Mouse (Mus musculus) heart, postnatal 10 days (tissue): ENCODE measurements at regions not wholly inside any gene's neighbourhood (a gene's known extent, or its start where the extent isn't known, plus 50 kb on each side); places are given as distances from the start of the nearest gene placed in this dataset.
A peak's percentile ranks its signal among the peaks of the same experiment; 100 is the strongest.

Source experiments
- DNase-seq, 2 experiments: peaks; one replicate each; pipeline ENCODE4 v3.0.0; 2021
- intact Hi-C: fragments of 180-260 bp; cut with DNase I; formaldehyde crosslinking; loops from one replicate; pipeline ENCODE4 v1.15.1; 2025

DNA sequence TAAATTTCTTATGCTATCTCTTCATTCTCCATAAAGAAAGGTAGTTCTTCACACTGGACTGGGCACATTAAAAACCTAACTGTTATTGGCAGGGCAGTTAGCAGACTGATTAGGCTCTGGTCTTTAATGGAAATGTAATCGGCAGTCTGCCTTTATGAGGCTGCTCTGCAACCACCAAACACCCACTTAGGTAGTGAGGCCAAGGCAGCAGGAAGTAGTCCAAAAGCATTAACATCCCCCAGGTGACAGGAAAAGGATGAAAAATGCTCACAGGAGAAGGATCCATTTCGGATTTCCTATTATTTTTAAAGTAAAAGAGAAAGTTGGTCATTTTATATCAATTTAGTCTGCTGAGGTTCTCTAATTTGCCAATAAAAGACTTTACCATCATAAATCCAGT, 528.9 kb upstream of the Dppa4 start:
- DNase-seq: no peak

DNA sequence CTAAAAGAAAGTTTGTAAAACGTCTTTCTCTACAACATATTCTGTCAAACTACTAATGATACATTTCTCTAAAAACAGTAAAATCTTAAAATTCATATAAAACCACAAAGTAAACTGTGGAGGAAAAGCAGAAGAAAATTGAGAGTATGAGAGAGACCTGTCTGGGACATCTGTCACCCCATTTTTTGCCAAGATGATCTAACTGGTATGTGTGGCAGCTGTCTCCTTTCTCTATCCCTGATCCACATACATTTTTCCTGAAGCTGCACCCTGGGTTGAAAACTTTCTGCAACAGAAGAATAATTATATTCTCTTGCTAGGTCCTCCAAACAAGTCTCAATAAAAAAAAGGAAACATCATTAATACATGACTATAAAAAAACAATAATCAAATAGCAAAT, 525.2 kb upstream of the Dppa4 start:
- DNase-seq: no peak
- intact Hi-C loops: no loop called here

More for the DNA sequence above, 528.9 kb upstream of the Dppa4 start:
- intact Hi-C loops: no loop called here

DNA sequence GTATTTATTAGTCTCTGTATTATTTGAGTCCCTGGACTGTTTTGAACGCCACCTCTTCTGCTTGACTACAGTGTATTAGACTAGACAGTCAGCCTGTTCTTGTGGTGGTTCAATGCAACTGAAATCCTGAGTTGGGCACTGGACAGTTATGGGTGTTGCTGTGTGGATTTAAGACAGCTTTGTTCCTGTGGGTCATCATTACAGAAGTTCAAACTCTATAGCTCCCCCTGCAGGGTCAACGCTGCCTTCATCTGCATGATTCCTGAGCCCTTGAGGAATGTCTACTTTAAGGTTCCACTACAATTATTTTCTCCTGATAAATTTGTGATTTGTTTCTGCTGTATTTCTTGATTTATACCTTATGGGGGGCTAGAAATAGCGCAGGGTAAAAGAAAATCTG, 517.8 kb upstream of the Dppa4 start:
- intact Hi-C loops: loop anchor here (5.0 to 10.0 kb wide), 2 partner anchors 1278 to 1641 kb away; partner anchors contain the start of gene Cd96
- peak; percentile 0 to 28 for DNase-seq

DNA sequence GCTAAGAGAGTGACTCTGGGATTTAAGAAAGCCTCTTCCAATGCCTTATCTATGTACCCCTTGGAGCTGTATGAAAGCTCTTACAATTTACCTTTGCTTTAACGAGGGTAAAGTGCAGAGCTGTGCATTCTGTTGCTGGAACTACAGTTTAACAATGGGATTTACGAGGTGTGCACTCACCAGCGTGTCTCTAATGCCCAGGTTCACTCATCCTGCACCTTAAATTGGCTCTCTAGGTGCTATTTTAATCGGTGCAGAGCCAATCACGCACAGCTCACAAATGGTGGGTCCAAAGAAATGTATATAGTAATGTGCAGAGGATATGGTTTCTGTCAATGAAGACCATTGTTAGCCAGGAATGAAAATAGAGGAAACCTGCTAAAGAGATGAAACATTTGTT, 495.0 kb upstream of the Dppa4 start:
- intact Hi-C loops: no loop called here
- no peak for DNase-seq

DNA sequence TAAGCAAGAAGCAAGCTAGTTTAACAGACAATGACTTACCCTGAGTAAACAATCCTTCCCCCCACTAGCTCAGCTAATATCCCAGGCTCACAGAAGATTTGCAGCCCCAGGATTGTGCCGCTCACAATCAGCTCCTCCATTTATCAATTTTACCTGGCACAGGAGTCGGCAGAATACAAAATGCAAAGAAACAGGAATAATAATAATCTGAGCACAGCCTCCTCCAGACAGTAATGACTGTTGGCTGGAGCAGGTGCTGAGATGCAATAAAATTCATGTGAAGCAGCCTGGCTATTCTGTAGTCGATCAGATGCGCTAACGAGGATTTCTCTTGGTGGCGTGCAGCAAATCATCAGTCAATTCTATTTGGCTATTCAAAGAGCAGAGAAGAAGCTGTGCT, 492.9 kb upstream of the Dppa4 start:
- intact Hi-C loops: no loop called here

DNA sequence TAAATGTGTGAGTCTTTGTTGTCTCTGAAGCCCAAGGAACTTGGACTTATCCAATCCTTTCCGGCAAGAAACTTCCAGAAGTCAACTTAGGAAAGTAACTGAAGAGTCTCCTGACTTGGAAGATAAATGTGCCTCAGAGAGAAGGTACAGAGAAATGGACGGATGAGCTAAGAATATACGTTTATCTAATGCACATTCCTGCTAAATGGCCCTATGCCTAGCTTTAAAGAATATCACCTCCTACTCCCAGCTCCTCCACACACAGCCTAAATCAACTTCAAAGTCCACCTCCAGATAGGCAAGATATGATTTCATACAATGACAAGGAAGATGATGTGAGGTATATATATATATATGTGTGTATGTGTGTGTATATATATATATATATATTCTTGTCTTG, 492.1 kb upstream of the Dppa4 start:
- no peak for DNase-seq
- intact Hi-C loops: no loop called here

More for the DNA sequence above, 492.9 kb upstream of the Dppa4 start:
- DNase-seq: no peak

DNA sequence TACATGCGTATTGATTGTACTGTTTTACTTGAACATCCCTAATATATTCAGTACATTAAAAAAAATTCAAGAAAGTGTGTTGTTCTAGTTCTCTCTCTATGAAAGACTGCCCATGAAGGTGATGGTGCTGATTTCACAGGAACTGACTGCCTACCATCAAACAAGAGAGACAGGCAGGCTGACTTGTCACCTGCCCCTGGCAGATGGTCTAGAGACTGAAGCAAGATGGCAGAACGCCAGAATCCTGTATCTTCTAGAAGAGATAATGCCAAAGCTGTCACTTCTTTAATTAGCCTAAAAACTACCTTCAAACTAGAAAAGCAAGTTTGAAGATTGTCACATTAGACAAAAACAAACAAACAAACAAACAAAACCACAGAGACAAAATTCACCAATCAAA, 484.7 kb upstream of the Dppa4 start:
- DNase-seq: no peak
- intact Hi-C loops: no loop called here

DNA sequence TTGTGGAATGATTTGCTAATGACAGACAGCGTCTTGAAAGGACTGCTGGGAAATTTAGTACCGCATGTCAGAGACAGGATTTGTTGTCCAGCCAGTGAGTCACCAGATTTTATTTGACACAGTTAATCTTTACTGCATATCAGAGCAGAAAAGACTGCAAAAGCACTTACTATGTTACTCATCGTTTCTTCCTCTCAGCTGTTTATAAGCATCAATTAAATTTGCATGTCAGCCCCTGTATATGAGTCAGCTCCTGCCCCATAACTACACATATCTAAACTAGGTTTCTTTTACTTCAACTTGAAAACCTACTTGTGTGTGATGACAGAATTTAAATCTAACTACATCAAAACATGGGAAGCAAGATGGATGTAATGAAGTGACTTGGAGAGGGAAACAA, 440.4 kb upstream of the Dppa4 start:
- intact Hi-C loops: no loop called here

DNA sequence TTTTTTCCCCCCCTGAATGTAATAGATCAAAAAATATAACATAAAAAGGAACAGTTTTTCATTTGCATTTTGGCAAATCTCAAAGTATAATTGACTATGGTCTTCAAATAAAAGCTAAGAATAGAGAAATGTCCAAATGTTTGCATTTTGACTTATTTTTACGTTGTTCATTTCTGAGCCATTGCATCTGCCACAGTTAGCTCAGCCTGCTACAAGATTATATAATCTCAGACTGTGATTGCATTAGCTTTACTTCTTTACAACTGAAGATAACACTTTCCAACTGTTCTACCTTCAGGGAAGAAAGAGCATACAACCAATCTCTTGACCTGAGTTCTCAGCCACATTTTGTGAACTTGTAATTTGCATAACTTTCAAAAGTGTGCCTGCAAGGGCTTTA, 431.9 kb upstream of the Dppa4 start:
- no peak for DNase-seq
- intact Hi-C loops: no loop called here

More for the DNA sequence above, 440.4 kb upstream of the Dppa4 start:
- no peak for DNase-seq

DNA sequence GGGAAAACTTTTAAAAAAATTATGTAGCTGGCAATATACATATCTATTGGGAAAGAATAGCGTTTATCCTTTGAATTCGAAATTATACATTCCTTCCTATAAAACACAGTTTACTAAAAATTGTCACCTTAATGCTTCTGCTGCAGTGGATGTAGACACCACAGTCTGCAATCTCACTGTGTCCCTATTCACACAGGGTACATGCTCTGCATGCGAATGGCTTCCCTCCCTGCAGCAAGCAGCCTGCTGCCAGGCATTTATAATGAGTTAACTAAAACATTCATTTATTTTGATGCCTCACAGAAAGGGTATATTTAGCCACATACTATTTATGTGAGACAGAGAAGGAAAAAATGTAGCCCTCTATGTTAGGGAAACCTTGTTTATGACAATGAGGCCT, 423.7 kb upstream of the Dppa4 start:
- intact Hi-C loops: no loop called here
- DNase-seq: no peak

DNA sequence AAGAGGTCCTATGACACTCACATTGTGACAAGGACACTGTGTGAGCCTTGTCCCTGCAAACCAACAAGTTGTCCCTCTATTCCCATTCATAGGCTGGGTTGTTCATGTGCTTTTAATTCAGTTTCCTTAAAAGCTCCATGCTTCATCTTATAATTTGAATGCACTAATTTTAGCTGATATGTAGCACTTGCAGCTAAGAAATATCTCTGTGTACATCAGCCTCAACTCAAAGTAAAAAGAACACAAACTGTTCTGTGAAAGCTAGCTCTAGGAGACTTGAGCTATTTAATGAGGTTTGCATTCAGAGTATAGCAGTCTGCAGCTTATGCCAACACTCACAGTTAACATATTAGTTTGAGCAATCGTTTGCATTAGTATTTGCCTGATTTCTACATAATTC, 408.3 kb upstream of the Dppa4 start:
- intact Hi-C loops: no loop called here
- DNase-seq: no peak

DNA sequence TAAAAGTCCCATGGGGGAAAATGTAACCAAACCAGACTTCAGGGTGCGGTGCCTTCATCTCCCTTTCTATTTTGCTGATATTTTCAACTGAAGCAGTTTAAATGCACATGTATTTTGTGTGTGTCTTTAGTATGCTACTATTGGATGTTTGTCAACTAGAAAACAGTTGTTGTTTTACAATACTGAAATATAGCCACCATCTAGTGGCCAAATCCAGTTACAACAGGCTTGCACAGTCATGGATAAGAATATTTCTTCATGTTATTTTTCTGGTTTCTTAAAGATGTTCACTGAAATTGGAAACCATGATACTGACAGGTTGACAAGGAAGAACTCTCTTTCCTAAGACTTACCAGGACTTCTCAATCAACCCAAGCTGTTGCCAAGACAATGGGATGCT, 400.1 kb upstream of the Dppa4 start:
- no peak for DNase-seq
- intact Hi-C loops: loop anchor here (5.0 to 10.0 kb wide), 2 partner anchors 1396 to 1759 kb away; partner anchors contain the start of gene Cd96

DNA sequence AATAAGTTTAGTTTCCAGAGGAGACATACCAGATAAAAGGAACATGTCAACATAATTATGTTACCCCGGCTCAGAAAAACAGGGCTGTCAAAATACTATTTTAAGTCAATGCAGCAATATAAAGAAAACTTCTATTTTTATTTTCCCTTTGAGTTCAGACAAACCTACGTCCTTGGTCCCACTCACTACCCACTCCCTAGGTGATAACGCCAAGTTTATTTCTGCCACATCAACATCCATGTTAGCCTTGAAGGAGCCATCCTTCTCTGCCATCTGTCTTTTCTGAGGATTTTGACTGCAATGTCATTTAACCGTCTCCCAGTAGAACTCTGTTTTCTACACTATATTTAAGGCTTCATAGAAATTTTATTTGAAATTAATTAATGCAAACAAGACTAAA, 396.5 kb upstream of the Dppa4 start:
- intact Hi-C loops: loop anchor here (10.0 kb wide), 1 partner anchor 1762 kb away; the partner anchor contains the start of gene Cd96
- DNase-seq: no peak

DNA sequence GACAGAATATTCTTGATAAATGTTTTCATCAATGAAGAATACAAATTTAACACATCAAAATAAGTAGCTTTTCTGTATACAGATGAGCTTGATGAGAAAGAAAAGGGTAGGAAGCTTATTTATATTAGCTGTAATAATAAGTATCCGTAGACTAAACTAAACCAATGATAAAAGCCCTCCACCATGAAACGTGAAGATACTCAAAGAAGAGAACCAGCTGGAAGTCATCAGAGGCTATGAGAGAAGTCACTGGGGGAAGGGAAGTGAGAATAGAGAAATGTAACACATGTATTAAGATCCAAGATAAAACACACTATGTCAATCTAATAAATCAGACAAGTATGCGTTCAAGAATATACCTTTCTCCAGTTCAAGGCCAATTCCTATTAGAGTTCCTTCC, 382.7 kb upstream of the Dppa4 start:
- intact Hi-C loops: no loop called here

DNA sequence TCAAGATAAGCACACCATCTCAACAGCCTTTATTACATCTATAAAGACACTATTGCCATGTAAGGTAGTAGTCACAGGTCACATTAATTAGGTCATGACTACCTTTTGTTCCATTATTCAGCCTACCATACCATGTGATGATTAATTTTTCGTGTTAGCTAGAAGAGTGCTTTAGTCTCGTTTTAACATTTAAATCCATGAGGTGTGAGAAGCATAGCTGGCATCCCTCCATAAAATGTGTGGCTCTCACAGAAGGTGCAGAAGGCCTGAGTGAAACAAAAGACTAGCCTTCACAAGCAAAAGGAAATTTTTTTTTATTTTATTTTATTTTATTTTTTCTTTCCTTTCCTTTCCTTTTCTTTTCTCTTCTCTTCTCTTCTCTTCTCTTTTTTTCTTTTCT, 345.5 kb upstream of the Dppa4 start:
- intact Hi-C loops: no loop called here
- no peak for DNase-seq

More for the DNA sequence above, 382.7 kb upstream of the Dppa4 start:
- no peak for DNase-seq
